Comparison of ENCODE assay signal across 8 mouse cellular contexts in the genomic region with DNA sequence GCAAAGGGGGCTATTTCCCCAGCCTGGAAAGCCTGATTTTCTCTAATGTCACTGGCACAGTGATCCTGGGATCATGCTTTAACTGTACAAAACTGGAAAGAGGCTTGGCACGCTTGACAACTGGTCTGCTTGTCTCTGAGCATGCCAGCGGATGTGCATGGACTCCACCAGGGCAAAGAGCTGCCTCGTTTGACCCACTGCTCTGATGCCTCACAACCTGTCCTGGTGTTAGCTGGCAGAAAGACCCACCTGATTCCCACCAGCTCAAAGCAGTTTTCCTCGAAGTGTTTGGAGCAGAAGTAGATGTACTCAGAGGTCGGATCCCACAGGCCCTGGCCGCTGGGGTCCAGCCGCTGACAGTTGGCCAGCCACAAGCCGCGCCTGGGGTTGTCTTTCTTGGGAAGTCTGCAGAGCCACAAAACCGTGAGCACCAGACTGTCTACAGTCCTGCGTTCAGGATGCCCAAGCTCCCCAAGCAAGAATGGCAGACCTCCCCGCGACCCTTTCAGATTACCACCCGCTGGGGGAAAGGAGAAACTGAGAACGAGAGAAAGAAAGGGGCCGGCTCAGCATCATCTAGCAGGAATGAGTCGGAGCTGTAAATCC. TPM values are rescaled to one million over a fixed set of nuclear protein-coding genes. Genes with fewer than 3 reads are reported as not detected.
A peak's percentile ranks its signal among the peaks of the same experiment; 100 is the strongest.
DNase-seq lines count a peak whose midpoint lies in the region; ATAC-seq and TF ChIP-seq lines count a peak whose summit lies in the region.

No protein-coding gene starts in this region.

- peaks cover 48% of the 10 kb centered on the region for H3K36me3 ChIP-seq in G1E (replicated peaks)
- peaks cover 33% of the 10 kb centered on the region for H3K36me3 ChIP-seq in heart, postnatal 0 days (replicated peaks; ENCODE audit: control insufficient read depth, insufficient read depth, low read length)
- H3K36me3 ChIP-seq in liver, embryonic 11.5 days (ENCODE audit: control insufficient read depth, insufficient read depth, low read length): peaks cover 17% of the 10 kb centered on the region; the same call in 1 of the 2 replicates
- peaks cover 37% of the 10 kb centered on the region for H3K36me3 ChIP-seq in stomach, embryonic 14.5 days (ENCODE audit: control insufficient read depth, insufficient read depth, low read length)

- H3K4me3 ChIP-seq in G1E (ENCODE audit: low read depth, low read length): peak overlapping the region; percentile 78
- H3K4me3 ChIP-seq in heart, postnatal 0 days (ENCODE audit: low read depth, low read length): peak overlapping the region; percentile 73
- H3K4me3 ChIP-seq in liver, embryonic 11.5 days (ENCODE audit: low read depth, low read length): peak overlapping the region; percentile 80
- peak overlapping the region; percentile 46 for H3K4me3 ChIP-seq in stomach, embryonic 14.5 days (ENCODE audit: low read depth, low read length)

- no peaks in the 10 kb centered on the region for H3K27me3 ChIP-seq in G1E (ENCODE audit: insufficient read depth, low read length)
- H3K27me3 ChIP-seq in heart, postnatal 0 days (ENCODE audit: control insufficient read depth, insufficient read depth, low read length): no peaks in the 10 kb centered on the region
- H3K27me3 ChIP-seq in liver, embryonic 11.5 days (replicated peaks; ENCODE audit: control insufficient read depth, insufficient read depth, low read length): no peaks in the 10 kb centered on the region
- H3K27me3 ChIP-seq in stomach, embryonic 14.5 days (ENCODE audit: control insufficient read depth, insufficient read depth, low read length): no peaks in the 10 kb centered on the region

- H3K27ac ChIP-seq in heart, postnatal 0 days (ENCODE audit: low read depth): peak overlapping the region; percentile 95
- peak overlapping the region; percentile 94 for H3K27ac ChIP-seq in liver, embryonic 11.5 days (ENCODE audit: low read depth, low read length)
- H3K27ac ChIP-seq in stomach, embryonic 14.5 days (ENCODE audit: low read length): peak overlapping the region; percentile 96

- intact Hi-C loops in heart, postnatal 36 days (cut with DNase I): loop anchor here (2.0 kb wide), 2 partner anchors 21 to 125 kb away; a partner anchor contains a TSS

- 15% methylated on average over 17 of the region's 17 CpGs for WGBS in heart, postnatal 0 days
- WGBS in liver, embryonic 11.5 days: 17% methylated on average over 17 of the region's 17 CpGs
- 14% methylated on average over 17 of the region's 17 CpGs for WGBS in stomach, embryonic 14.5 days

- TF ChIP-seq EP300 in heart, postnatal 0 days (IDR thresholded peaks at IDR 0.05; ENCODE audit: low read depth): no peak

- H3K4me1 ChIP-seq in G1E (ENCODE audit: insufficient read depth, low read depth, low read length): peaks cover 49% of the 10 kb centered on the region
- H3K4me1 ChIP-seq in heart, postnatal 0 days (ENCODE audit: control insufficient read depth, insufficient read depth): peaks cover 12% of the 10 kb centered on the region
- H3K4me1 ChIP-seq in liver, embryonic 11.5 days (replicated peaks; ENCODE audit: control insufficient read depth, insufficient read depth, low read length): peaks cover 12% of the 10 kb centered on the region
- H3K4me1 ChIP-seq in stomach, embryonic 14.5 days (ENCODE audit: control insufficient read depth, insufficient read depth, low read length): peaks cover 12% of the 10 kb centered on the region

- peak overlapping the region; percentile 68 for H3K4me2 ChIP-seq in heart, postnatal 0 days (ENCODE audit: low read depth, low read length)
- H3K4me2 ChIP-seq in liver, embryonic 11.5 days: peak overlapping the region; percentile 98
- H3K4me2 ChIP-seq in stomach, embryonic 14.5 days (replicated peaks; ENCODE audit: low read depth, low read length): peak overlapping the region; percentile 87

- peak overlapping the region; percentile 85 for H3K9ac ChIP-seq in heart, postnatal 0 days (replicated peaks; ENCODE audit: low read depth, low read length)
- peak overlapping the region; percentile 88 for H3K9ac ChIP-seq in liver, embryonic 11.5 days (ENCODE audit: low read depth, low read length)
- H3K9ac ChIP-seq in stomach, embryonic 14.5 days (replicated peaks; ENCODE audit: low read depth, low read length): peak overlapping the region; percentile 62

- peak; percentile 94 for DNase-seq in heart, adult 11 months
- no peak for DNase-seq in heart, postnatal 36 days
- DNase-seq in G1E (ENCODE audit: low spot score): peak; percentile 14
- no peak for DNase-seq in heart, postnatal 0 days (ENCODE audit: low spot score)
- DNase-seq in liver, embryonic 11.5 days (ENCODE audit: low spot score): peak; percentile 50
- no peak for DNase-seq in spleen, postnatal 4 days (ENCODE audit: low spot score in 2 of 2)
- no peak for DNase-seq in urinary bladder, postnatal 4 days (ENCODE audit: low spot score in 2 of 2)

- H3K9me3 ChIP-seq in G1E (replicated peaks): no peaks in the 10 kb centered on the region
- H3K9me3 ChIP-seq in heart, postnatal 0 days (replicated peaks; ENCODE audit: control insufficient read depth, low read length): no peaks in the 10 kb centered on the region
- no peaks in the 10 kb centered on the region for H3K9me3 ChIP-seq in liver, embryonic 11.5 days (ENCODE audit: control insufficient read depth, low read length)
- no peaks in the 10 kb centered on the region for H3K9me3 ChIP-seq in stomach, embryonic 14.5 days (ENCODE audit: control insufficient read depth, low read depth, low read length)

- TF ChIP-seq CTCF in G1E (IDR thresholded peaks at IDR 0.05; ENCODE audit: low read depth, low read length): no peak
- TF ChIP-seq CTCF in heart, postnatal 0 days (IDR thresholded peaks at IDR 0.05; ENCODE audit: low read depth): no peak

- no peak for ATAC-seq in G1E (ENCODE audit: extremely low read depth, insufficient number of reproducible peaks, low FRiP score, poor library complexity, severe bottlenecking)
- no peak for ATAC-seq in heart, postnatal 0 days (ENCODE audit: insufficient read depth, low read depth)
- ATAC-seq in liver, embryonic 11.5 days (replicated peaks; ENCODE audit: low FRiP score): no peak
- no peak for ATAC-seq in stomach, embryonic 14.5 days (ENCODE audit: insufficient number of reproducible peaks, insufficient read depth, low FRiP score, low read depth)

RNA-seq across cellular contexts. Expression of a gene that starts 0.9 kb away (rescaled TPM):
- 10 to 100 TPM; 14.7 to 14.8 TPM for total RNA-seq in heart, postnatal 36 days (2021)
- total RNA-seq in G1E (2014; fragmentation: Nextera tagmentation) (11.7 and 22.5 TPM in 2 replicates), G1E (2017) (38.1 and 54.1 TPM in 2 replicates)
- 148 and 183 TPM in 2 replicates for polyA plus RNA-seq in G1E (2012)
- 40.9 and 49.2 TPM in 2 replicates for total RNA-seq in heart, postnatal 0 days (2014; rRNA removed; ENCODE audit: low replicate concordance)
- polyA plus RNA-seq in heart, postnatal 0 days (2015; fragmentation: Nextera tagmentation; extraction: Ambion mirVana): 28.8 and 31.9 TPM in 2 replicates
- 45.1 and 46.5 TPM in 2 replicates for polyA plus RNA-seq in liver, embryonic 11.5 days (2014; fragmentation: Nextera tagmentation; extraction: Ambion mirVana)
- 55.1 and 60.5 TPM in 2 replicates for polyA plus RNA-seq in stomach, embryonic 14.5 days (2014; fragmentation: Nextera tagmentation; extraction: Ambion mirVana)

RNA-seq across cellular contexts. Expression of a gene that starts 21.6 kb away (rescaled TPM):
- 10 to 100 TPM; 35.4 to 38.3 TPM for total RNA-seq in heart, postnatal 36 days (2021)
- total RNA-seq in G1E (2014; fragmentation: Nextera tagmentation): 48.4 and 78.0 TPM in 2 replicates
- total RNA-seq in G1E (2017): 54.7 and 58.5 TPM in 2 replicates
- 35.9 and 42.5 TPM in 2 replicates for polyA plus RNA-seq in G1E (2012)
- total RNA-seq in heart, postnatal 0 days (2014; rRNA removed; ENCODE audit: low replicate concordance): 119 and 122 TPM in 2 replicates
- 27.2 and 27.4 TPM in 2 replicates for polyA plus RNA-seq in heart, postnatal 0 days (2015; fragmentation: Nextera tagmentation; extraction: Ambion mirVana)
- polyA plus RNA-seq in liver, embryonic 11.5 days (2014; fragmentation: Nextera tagmentation; extraction: Ambion mirVana): 50.2 and 54.8 TPM in 2 replicates
- polyA plus RNA-seq in stomach, embryonic 14.5 days (2014; fragmentation: Nextera tagmentation; extraction: Ambion mirVana): 78.6 and 89.5 TPM in 2 replicates

RNA-seq across cellular contexts. Expression of a gene that starts 31.0 kb away (rescaled TPM):
- under 1 TPM in 1 of 2 experiments, not detected in 1; 0.19 TPM for total RNA-seq in heart, postnatal 36 days (2021)
- total RNA-seq in G1E (2014; fragmentation: Nextera tagmentation): 0.53 TPM in 1 of 2 replicates, not detected in the other
- total RNA-seq in G1E (2017): 0.17 and 0.33 TPM in 2 replicates
- polyA plus RNA-seq in G1E (2012): 0.03 TPM in 1 of 2 replicates, not detected in the other
- total RNA-seq in heart, postnatal 0 days (2014; rRNA removed; ENCODE audit: low replicate concordance): not detected in 2 replicates
- polyA plus RNA-seq in heart, postnatal 0 days (2015; fragmentation: Nextera tagmentation; extraction: Ambion mirVana): 0.10 and 0.44 TPM in 2 replicates
- polyA plus RNA-seq in liver, embryonic 11.5 days (2014; fragmentation: Nextera tagmentation; extraction: Ambion mirVana): not detected in 2 replicates
- 0.27 and 0.35 TPM in 2 replicates for polyA plus RNA-seq in stomach, embryonic 14.5 days (2014; fragmentation: Nextera tagmentation; extraction: Ambion mirVana)

RNA-seq across cellular contexts. Expression of a gene that starts 31.6 kb away (rescaled TPM):
- 1 to 10 TPM in 1 of 2 experiments, under 1 TPM in 1; 0.73 to 1.4 TPM for total RNA-seq in heart, postnatal 36 days (2021)
- total RNA-seq in G1E (2014; fragmentation: Nextera tagmentation): not detected in 2 replicates
- total RNA-seq in G1E (2017): 0.11 and 0.12 TPM in 2 replicates
- not detected in 2 replicates for polyA plus RNA-seq in G1E (2012)
- total RNA-seq in heart, postnatal 0 days (2014; rRNA removed; ENCODE audit: low replicate concordance): 0.31 TPM in 1 of 2 replicates, not detected in the other
- 0.47 and 0.70 TPM in 2 replicates for polyA plus RNA-seq in heart, postnatal 0 days (2015; fragmentation: Nextera tagmentation; extraction: Ambion mirVana)
- polyA plus RNA-seq in liver, embryonic 11.5 days (2014; fragmentation: Nextera tagmentation; extraction: Ambion mirVana): 0.06 and 0.07 TPM in 2 replicates
- polyA plus RNA-seq in stomach, embryonic 14.5 days (2014; fragmentation: Nextera tagmentation; extraction: Ambion mirVana): 0.90 and 0.93 TPM in 2 replicates

RNA-seq across cellular contexts. Expression of a gene that starts 40.7 kb away (rescaled TPM):
- total RNA-seq in heart, postnatal 36 days (2021): under 1 TPM in 1 of 2 experiments, not detected in 1; 0.11 TPM
- total RNA-seq in G1E (2014; fragmentation: Nextera tagmentation) (not detected in 2 replicates), G1E (2017) (0.05 TPM in 1 of 2 replicates, not detected in the other)
- polyA plus RNA-seq in G1E (2012): not detected in 2 replicates
- 0.08 and 0.15 TPM in 2 replicates for total RNA-seq in heart, postnatal 0 days (2014; rRNA removed; ENCODE audit: low replicate concordance)
- polyA plus RNA-seq in heart, postnatal 0 days (2015; fragmentation: Nextera tagmentation; extraction: Ambion mirVana): 0.41 and 0.48 TPM in 2 replicates
- 0.84 and 1.1 TPM in 2 replicates for polyA plus RNA-seq in liver, embryonic 11.5 days (2014; fragmentation: Nextera tagmentation; extraction: Ambion mirVana)
- polyA plus RNA-seq in stomach, embryonic 14.5 days (2014; fragmentation: Nextera tagmentation; extraction: Ambion mirVana): 1.7 TPM in 2 replicates

Comparison
In these comparisons a context has a peak if more than half of its experiments do, and no peak if none do; other contexts are left out.
1. DNase-seq: peak in heart, adult 11 months (single experiment), G1E (single experiment) and liver, embryonic 11.5 days (single experiment); none in heart, postnatal 36 days (0 of 2), heart, postnatal 0 days (single experiment), spleen, postnatal 4 days (0 of 2) and urinary bladder, postnatal 4 days (0 of 2).
2. Peak in every context shown above with its lines, with median percentiles within 50 percentile points of each other: H3K4me3 ChIP-seq, H3K27ac ChIP-seq, H3K4me2 ChIP-seq and H3K9ac ChIP-seq.